Mouse (Mus musculus): ENCODE measurements around the gene Tor1aip1. TPM values are rescaled to one million over a fixed set of nuclear protein-coding genes. Genes with fewer than 3 reads are reported as not detected.
"Not testable (repeated sequence)": the region's sequence is repeated elsewhere in the genome, so short reads cannot be mapped to it uniquely, and the experiment has no call there.

Tor1aip1 gene
- polyA plus RNA-seq, 1 experiment from 2014 or later, result 26.5 TPM

GRCm38 (mm10) chr1:156044211-156044611, 7.9 kb upstream of the Tor1aip1 start:
- H3K9me3 ChIP-seq, result no peaks in the 10 kb centered on the region
- no peak overlapping the region for H3K4me2 ChIP-seq
- H3K27ac ChIP-seq, result no peak overlapping the region
- peaks cover 26% of the 10 kb centered on the region for H3K4me1 ChIP-seq (replicated peaks)
- H3K27me3 ChIP-seq, result no peaks in the 10 kb centered on the region
- WGBS, result 91% methylated on average over 5 of the region's 5 CpGs
- ATAC-seq (ENCODE audit: low FRiP score), result no peak
- no peak overlapping the region for H3K9ac ChIP-seq
- peaks cover 10% of the 10 kb centered on the region for H3K36me3 ChIP-seq
- no peak overlapping the region for H3K4me3 ChIP-seq

- no peak overlapping the region for H3K27ac ChIP-seq
- H3K36me3 ChIP-seq, result peaks cover 3% of the 10 kb centered on the region; the same call in 1 of the 2 replicates
- H3K4me2 ChIP-seq, result no peak overlapping the region
- no peak overlapping the region for H3K4me3 ChIP-seq
- H3K9me3 ChIP-seq, result no peaks in the 10 kb centered on the region
- no peak overlapping the region for H3K9ac ChIP-seq
- peaks cover 26% of the 10 kb centered on the region for H3K4me1 ChIP-seq (replicated peaks)
- ATAC-seq (ENCODE audit: low FRiP score), result no peak
- WGBS, result 18% methylated on average over 4 of the region's 4 CpGs
- H3K27me3 ChIP-seq, result no peaks in the 10 kb centered on the region
Measured at GRCm38 (mm10) chr1:156043027-156043426, 6.7 kb upstream of the Tor1aip1 start.

GRCm38 (mm10) chr1:156042481-156042880, 6.2 kb upstream of the Tor1aip1 start:
- Histone ChIP-seq H3K9me3 (no peaks in the 10 kb centered on the region), H3K4me1 (replicated peaks) (peaks cover 26% of the 10 kb centered on the region), H3K4me3 (peak overlapping the region; percentile 58; the same call in 1 of the 2 replicates), H3K4me2 (peak overlapping the region; percentile 60), H3K27me3 (no peaks in the 10 kb centered on the region), H3K27ac (no peak overlapping the region), H3K9ac (peak overlapping the region; percentile 49; the same call in 1 of the 2 replicates), H3K36me3 (peaks cover 3% of the 10 kb centered on the region; the same call in 1 of the 2 replicates)
- 93% methylated on average over 5 of the region's 5 CpGs for WGBS
- no peak for ATAC-seq (ENCODE audit: low FRiP score)

- peak overlapping the region; percentile 60 for H3K4me2 ChIP-seq
- peaks cover 29% of the 10 kb centered on the region for H3K4me1 ChIP-seq (replicated peaks)
- ATAC-seq (ENCODE audit: low FRiP score), result no peak
- peak overlapping the region; percentile 59; the same call in 1 of the 2 replicates for H3K9ac ChIP-seq
- peak overlapping the region; percentile 58 for H3K4me3 ChIP-seq
- H3K36me3 ChIP-seq, result peaks cover 3% of the 10 kb centered on the region; the same call in 1 of the 2 replicates
- no peaks in the 10 kb centered on the region for H3K27me3 ChIP-seq
- H3K27ac ChIP-seq, result no peak overlapping the region
- no peaks in the 10 kb centered on the region for H3K9me3 ChIP-seq
- WGBS, result 54% methylated on average over 7 of the region's 7 CpGs
Measured at GRCm38 (mm10) chr1:156041451-156042241, 5.4 kb upstream of the Tor1aip1 start.

GRCm38 (mm10) chr1:156040731-156041401, 4.6 kb upstream of the Tor1aip1 start:
- Histone ChIP-seq H3K27ac (0 out of 2 replicates have a peak overlapping the region, but pooled peaks have one; percentile 8), H3K36me3 (peaks cover 3% of the 10 kb centered on the region; the same call in 1 of the 2 replicates), H3K4me3 (peak overlapping the region; percentile 58), H3K27me3 (no peaks in the 10 kb centered on the region), H3K4me1 (replicated peaks) (peaks cover 31% of the 10 kb centered on the region), H3K9me3 (no peaks in the 10 kb centered on the region), H3K9ac (peak overlapping the region; percentile 70), H3K4me2 (peak overlapping the region; percentile 60)
- ATAC-seq (ENCODE audit: low FRiP score), result peak; percentile 84
- WGBS, result 2% methylated on average over 22 of the region's 22 CpGs

GRCm38 (mm10) chr1:156039989-156040388, 3.7 kb upstream of the Tor1aip1 start:
- not testable (repeated sequence) for H3K4me2 ChIP-seq; H3K9ac ChIP-seq; ATAC-seq (ENCODE audit: low FRiP score); H3K27ac ChIP-seq; H3K27me3 ChIP-seq; H3K4me3 ChIP-seq; H3K36me3 ChIP-seq; H3K9me3 ChIP-seq
- H3K4me1 ChIP-seq (replicated peaks), result peaks cover 32% of the 10 kb centered on the region
- WGBS, result 78% methylated on average over 7 of the region's 7 CpGs

- Histone ChIP-seq H3K4me3 (no peak overlapping the region), H3K4me1 (replicated peaks) (peaks cover 31% of the 10 kb centered on the region), H3K27me3 (no peaks in the 10 kb centered on the region), H3K4me2 (0 out of 2 replicates have a peak overlapping the region, but pooled peaks have one; percentile 8), H3K9ac (no peak overlapping the region), H3K27ac (no peak overlapping the region), H3K9me3 (no peaks in the 10 kb centered on the region), H3K36me3 (peaks cover 16% of the 10 kb centered on the region)
- ATAC-seq (ENCODE audit: low FRiP score), result no peak
- WGBS, result 74% methylated on average over 5 of the region's 5 CpGs
Measured at GRCm38 (mm10) chr1:156037144-156037583, 884 bp upstream of the Tor1aip1 start.

GRCm38 (mm10) chr1:156035269-156035929, 881 bp downstream of the Tor1aip1 start, which contains the start of gene Tor1aip2:
Gene Tor1aip2 (plus strand): TSS chr1:156035403.
- Histone ChIP-seq H3K9ac (peak within 1 kb of the TSS; percentile 91), H3K4me1 (replicated peaks) (peaks cover 20% of the 10 kb centered on the region), H3K4me2 (peak within 1 kb of the TSS; percentile 66), H3K9me3 (no peaks in the 10 kb centered on the region), H3K27ac (peak within 1 kb of the TSS; percentile 99), H3K4me3 (peak within 1 kb of the TSS; percentile 87), H3K27me3 (no peaks in the 10 kb centered on the region), H3K36me3 (peaks cover 31% of the 10 kb centered on the region)
- WGBS, result under 1% methylated on average over 59 of the region's 59 CpGs
- ATAC-seq (ENCODE audit: low FRiP score), result peak; percentile 80

- Histone ChIP-seq H3K27me3 (no peaks in the 10 kb centered on the region), H3K9ac (peak overlapping the region; percentile 91), H3K27ac (no peak overlapping the region), H3K9me3 (no peaks in the 10 kb centered on the region), H3K4me2 (peak overlapping the region; percentile 66), H3K4me1 (replicated peaks) (peaks cover 18% of the 10 kb centered on the region), H3K36me3 (peaks cover 36% of the 10 kb centered on the region), H3K4me3 (peak overlapping the region; percentile 87)
- WGBS, result 46% methylated on average over 1 of the region's 1 CpGs
- no peak for ATAC-seq (ENCODE audit: low FRiP score)
Measured at GRCm38 (mm10) chr1:156034661-156035060, 1.6 kb downstream of the Tor1aip1 start.

- Histone ChIP-seq H3K36me3 (peaks cover 43% of the 10 kb centered on the region), H3K4me1 (replicated peaks) (peaks cover 18% of the 10 kb centered on the region), H3K4me3 (no peak overlapping the region), H3K27me3 (no peaks in the 10 kb centered on the region), H3K9me3 (no peaks in the 10 kb centered on the region), H3K9ac (no peak overlapping the region), H3K4me2 (no peak overlapping the region), H3K27ac (no peak overlapping the region)
- ATAC-seq (ENCODE audit: low FRiP score), result no peak
- 94% methylated on average over 7 of the region's 7 CpGs for WGBS
Measured at GRCm38 (mm10) chr1:156033921-156034320, 2.4 kb downstream of the Tor1aip1 start.

GRCm38 (mm10) chr1:156028340-156028975, 7.8 kb downstream of the Tor1aip1 start:
- Histone ChIP-seq H3K4me3 (no peak overlapping the region), H3K9me3 (no peaks in the 10 kb centered on the region), H3K27me3 (no peaks in the 10 kb centered on the region), H3K27ac (no peak overlapping the region), H3K4me2 (no peak overlapping the region), H3K36me3 (peaks cover 57% of the 10 kb centered on the region), H3K4me1 (replicated peaks) (no peaks in the 10 kb centered on the region), H3K9ac (no peak overlapping the region)
- 94% methylated on average over 4 of the region's 4 CpGs for WGBS
- ATAC-seq (ENCODE audit: low FRiP score), result no peak

Measured in hindbrain, embryonic 13.5 days (tissue).